Mouse (Mus musculus): Measurements from ENCODE around the gene Cdhr3.

Gene Cdhr3

GRCm38 (mm10) chr12:33092775-33093174 is at the start of gene Cdhr3:
Gene Cdhr3 (minus strand): TSS chr12:33092875.
- DNase-seq (ENCODE audit: low read depth, low spot score), result no peak

DNA sequence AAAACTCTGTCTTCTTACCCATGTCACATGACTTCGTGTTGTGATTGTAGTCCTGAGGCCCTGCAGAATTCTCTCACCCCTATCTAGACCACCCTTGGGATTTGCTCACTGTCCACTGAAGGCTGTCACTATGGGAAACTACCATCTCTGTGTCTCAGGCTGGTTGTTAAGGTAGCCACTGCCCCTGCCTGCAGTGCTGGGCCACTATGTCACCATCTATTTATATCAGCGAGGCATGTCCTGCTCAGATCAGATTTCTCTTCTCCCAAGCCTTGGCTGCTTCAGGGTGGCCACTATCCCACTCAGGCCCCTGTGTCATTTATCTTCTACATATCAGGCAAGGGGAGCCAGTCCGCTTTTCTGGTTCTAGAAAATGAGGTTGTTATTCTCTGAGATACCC is 46.4 kb upstream of the Cdhr3 start:
- no peak for DNase-seq (ENCODE audit: low read depth, low spot score)

GRCm38 (mm10) chr12:33137857-33138256 is 45.2 kb upstream of the Cdhr3 start:
- DNase-seq (ENCODE audit: low read depth, low spot score), result peak; percentile 29

DNA sequence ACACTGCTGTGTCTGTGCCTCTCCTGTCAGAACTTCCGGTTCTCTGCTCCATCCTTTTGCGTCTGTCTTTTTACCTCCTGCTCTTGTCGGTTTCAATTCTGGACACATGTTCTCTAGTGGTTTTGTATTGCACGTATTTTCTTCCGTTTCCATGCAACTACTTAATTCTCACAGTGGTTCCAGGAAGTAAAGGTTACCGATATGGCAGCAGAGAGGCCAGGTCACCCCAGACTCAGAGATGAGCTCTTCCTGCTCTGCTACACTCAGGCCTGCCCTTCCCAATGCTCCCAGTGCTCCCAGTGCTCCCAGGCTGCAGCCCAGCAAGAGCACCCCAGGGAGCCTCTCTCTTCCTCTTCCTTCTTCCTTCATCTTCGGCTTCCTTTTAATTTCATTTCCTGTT is 39.1 kb upstream of the Cdhr3 start:
- DNase-seq (ENCODE audit: low read depth, low spot score), result no peak

DNA sequence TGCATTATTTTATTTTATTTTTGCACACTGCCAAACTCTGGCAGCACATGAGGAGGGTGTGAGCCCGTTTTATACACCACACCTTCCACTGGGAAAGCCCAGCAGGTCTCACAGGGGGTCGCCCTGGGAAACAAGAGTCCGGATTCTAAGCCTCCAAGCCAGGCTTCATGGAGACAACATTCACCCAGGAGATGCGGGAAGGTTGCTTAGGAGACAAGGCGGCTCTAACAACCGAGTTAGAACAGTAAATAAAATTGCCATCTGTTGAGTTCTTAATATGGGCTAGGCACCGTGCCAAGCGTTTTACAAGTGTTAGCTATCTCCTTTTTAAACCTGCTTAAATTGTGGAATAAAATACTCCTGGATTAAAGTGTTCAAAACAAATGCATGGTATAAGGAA is 37.7 kb upstream of the Cdhr3 start:
- DNase-seq (ENCODE audit: low read depth, low spot score), result no peak

DNA sequence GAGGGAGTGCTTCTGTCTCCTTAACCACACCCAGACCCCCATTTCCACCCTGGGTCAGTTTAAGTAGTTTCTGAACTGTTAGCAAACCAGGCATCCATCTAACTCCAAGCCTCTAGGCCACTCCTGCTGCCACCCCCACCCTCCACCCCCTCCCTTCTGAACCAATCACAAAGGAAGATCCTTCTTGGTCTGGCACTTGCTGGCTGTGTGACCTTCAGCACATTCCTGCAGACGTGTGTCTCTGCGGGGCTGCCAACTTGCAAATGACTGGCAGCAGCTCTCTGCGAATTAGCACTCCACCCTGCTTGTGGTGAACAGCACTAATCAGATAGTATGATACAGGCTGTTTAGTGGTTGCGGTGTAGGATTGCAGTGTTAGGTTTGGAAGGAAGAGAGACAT is 36.7 kb upstream of the Cdhr3 start:
- no peak for DNase-seq (ENCODE audit: low read depth, low spot score)

DNA sequence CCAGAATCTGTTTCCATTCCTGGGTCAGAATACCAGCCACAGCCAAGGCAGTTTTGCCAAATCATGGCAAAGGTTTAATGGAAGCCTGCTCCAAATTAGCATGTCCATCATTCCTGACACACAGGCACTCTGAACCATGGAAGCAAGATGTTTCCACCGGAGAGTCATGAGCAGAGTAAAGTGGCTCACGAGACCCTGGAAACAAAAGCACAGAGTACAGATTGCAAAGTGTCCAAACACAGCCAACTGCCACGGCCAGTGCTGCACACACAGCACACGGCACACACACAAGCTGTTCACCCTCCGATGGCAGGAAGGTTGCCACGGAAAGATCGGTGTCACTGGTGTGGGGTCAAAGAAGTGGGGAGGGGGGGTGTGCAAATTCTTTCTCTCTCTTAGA is 36.0 kb upstream of the Cdhr3 start:
- DNase-seq (ENCODE audit: low read depth, low spot score), result no peak

DNA sequence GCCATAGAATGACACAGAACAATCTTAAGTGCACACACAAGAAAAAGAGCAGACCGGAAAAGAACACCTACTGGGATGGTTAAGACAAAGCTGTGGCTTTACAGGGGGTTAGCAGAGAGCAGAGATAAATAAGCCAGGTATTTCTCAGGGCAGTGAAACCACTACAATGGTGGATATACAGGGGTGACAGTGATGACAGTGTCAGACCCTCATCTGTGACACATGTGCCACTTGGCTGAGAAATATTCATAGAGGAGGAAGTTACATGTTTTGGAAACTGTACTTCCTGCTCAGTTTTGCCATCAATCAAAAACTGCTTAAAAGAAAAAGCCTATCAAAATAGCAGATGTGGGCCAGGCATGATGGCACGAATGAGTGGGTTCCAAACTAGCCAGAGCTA is 35.4 kb upstream of the Cdhr3 start:
- DNase-seq (ENCODE audit: low read depth, low spot score), result peak; percentile 13

- no peak for DNase-seq (ENCODE audit: low read depth, low spot score)
Measured at GRCm38 (mm10) chr12:33126243-33126642, 33.6 kb upstream of the Cdhr3 start.

DNA sequence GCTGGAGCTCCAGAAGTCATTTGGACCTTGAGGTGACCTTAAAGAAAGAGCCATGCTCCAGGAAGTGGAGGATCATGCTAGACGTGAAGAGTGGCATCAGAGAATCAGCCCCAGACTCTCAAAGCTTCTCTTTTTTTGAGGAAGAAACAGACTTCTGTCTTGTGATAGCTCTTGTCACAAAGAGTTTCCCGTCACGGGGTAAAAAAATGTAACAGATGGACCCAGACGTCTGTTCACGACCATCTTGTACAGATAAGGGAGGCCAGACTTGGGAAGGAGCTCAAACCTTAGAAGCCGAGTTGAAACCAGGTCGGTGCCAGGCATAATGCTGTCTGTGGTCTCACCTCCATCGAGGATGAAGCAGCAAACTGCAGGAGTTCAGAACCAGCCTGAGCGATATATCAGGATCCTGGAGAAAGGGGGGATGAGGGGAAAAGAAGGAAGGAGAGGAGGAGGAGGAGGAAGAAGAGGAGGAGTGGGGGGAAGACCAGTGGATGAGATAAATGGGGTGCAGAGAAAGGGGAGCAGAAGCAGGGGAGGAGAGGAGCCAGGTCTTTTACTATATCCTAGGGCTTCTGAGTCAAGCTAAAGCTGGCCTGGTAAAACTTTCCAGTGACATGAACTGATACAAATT is 33.0 kb upstream of the Cdhr3 start:
- no peak for DNase-seq (ENCODE audit: low read depth, low spot score)

DNA sequence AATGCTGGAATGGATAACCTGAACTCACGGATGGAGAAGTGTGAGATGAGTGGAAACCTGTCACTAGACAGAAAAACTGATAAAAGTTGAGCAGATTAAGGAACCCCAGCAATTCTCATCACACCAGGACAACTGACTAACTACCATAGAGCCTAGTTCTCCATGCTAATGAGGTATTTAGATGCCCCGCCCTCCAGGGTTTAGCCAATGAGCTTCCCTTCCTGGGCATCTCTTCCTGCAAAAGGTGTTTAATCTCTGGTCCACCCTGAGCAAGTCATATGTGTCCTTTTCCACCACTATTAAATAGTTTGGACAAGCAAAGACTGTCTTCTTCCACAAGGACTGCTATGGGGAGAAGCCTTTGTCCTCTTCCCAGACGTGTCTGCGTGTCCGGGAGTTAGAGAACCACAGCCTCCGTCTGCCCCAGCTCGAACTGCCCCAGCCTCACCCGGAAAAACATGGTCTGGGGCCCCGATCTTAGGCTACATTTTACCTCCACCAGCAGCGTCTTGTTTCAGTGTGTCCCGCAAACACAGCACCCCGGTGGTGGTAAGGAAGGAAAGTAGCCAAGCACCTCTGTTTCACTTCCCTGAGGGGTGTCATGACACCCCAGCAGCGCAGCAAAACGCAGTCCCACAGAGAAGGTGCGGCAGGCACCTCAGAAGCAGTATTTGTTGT is 26.1 kb upstream of the Cdhr3 start:
- DNase-seq (ENCODE audit: low read depth, low spot score), result peak; percentile 74

GRCm38 (mm10) chr12:33110894-33111471 is 18.3 kb upstream of the Cdhr3 start:
- no peak for DNase-seq (ENCODE audit: low read depth, low spot score)

DNA sequence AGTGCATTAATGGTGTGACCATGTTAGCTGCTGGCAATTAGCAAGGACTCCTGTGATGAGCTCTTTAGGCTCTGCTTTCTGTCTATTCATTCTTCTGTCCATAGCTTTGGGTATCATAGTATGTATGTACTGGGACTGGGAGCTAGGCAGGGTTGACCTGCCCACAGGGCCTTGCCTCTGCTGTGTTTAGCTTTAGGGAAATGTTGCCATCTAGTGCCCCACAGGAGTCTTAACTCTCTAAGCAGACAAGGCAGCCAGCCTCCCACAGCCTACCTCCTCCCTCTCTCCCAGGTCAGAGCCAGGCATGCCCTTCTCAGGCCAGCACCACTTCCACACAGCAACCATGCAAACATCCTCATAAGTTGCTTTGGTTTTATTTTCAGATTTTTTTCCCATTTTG is 16.9 kb upstream of the Cdhr3 start:
- peak; percentile 46 for DNase-seq (ENCODE audit: low read depth, low spot score)

- no peak for DNase-seq (ENCODE audit: low read depth, low spot score)
Measured at GRCm38 (mm10) chr12:33106438-33107167, 13.9 kb upstream of the Cdhr3 start.

DNA sequence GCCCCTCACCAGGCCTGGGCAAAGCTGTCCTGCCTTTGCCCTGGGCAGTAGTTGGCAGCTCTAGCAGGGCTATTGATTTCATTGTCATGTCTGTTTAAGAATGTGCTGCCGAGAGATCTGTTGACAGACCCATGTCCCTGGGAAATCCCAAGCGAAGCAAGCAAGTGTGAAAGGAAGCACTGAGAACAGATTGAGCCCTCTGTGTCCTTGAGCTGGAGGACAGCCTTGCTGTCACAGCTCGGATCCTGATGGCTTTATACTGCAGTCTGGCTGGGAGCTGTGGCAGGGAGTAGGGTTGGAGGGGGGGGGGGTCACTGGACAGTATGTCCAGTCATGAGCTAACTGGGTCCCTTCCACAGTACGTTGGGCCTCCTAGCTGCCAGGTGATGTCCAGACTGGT is 13.0 kb upstream of the Cdhr3 start:
- DNase-seq (ENCODE audit: low read depth, low spot score), result no peak

- no peak for DNase-seq (ENCODE audit: low read depth, low spot score)
Measured at GRCm38 (mm10) chr12:33102342-33103115, 9.9 kb upstream of the Cdhr3 start.

DNA sequence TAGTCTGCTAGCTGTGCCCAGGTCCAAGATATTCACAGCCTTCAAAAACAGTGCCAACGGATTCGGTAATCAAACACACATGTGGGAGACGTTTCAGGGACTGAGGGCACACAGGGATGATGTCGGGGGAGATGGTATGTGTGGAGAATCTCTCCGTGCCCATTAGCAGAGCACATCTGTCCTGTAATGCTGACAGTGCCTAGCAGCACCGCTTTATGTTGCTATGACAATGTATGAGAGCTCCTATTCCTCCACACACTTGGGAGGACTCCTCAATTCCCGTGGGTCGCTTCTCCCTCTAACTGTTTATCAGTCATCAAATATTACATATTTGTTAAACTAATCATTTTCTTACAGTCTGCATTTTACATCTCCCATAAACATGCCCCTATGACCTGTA is 9.0 kb upstream of the Cdhr3 start:
- DNase-seq (ENCODE audit: low read depth, low spot score), result no peak

- no peak for DNase-seq (ENCODE audit: low read depth, low spot score)
Measured at GRCm38 (mm10) chr12:33096017-33096416, 3.3 kb upstream of the Cdhr3 start.

- DNase-seq (ENCODE audit: low read depth, low spot score), result no peak
Measured at GRCm38 (mm10) chr12:33092196-33092595, 479 bp downstream of the Cdhr3 start.

- DNase-seq (ENCODE audit: low read depth, low spot score), result no peak
Measured at GRCm38 (mm10) chr12:33086151-33086550, 6.5 kb downstream of the Cdhr3 start.

DNA sequence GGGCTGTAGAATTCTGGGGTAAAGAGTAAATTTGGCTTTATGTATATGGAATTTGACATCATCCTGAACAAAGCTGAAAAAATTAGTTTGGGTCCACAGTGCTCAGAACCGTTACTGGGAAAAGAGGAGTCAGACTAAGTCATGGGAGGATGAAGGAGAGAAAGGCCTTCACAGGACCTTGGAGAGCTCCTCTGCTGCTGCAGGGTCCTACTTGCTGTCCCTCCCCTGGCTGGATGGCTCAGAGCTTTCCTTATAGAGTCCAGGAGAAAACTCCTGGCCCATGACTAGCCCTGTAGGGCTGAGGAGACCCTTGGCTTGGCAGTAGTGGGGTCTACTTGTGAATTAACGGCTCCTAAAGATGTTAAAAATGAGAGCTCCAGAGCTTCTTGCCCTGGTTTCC is 8.0 kb downstream of the Cdhr3 start:
- DNase-seq (ENCODE audit: low read depth, low spot score), result no peak

DNA sequence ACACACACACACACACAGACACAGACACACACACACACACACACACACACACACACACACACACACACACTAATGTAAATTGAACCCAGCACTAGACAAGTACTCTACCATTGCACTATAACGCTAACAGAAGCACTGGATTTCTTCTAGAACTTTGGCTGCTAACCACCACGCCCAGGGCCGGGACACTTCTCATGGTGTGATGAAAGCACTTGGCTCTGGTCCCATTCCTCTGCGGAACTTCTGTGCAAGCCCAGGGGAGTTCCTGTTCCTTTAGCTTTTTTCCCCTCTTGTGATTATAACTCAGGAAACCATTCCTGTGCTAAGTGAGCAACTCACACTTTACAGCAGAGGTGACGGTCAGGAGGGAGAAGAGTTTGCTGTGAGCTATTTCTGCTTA is 9.3 kb downstream of the Cdhr3 start:
- no peak for DNase-seq (ENCODE audit: low read depth, low spot score)

Data from A20 (cell line).